Mouse (Mus musculus) gastrocnemius, adult 2 months (tissue): ENCODE data around the gene Gm11541. TPM values are rescaled to one million over a fixed set of nuclear protein-coding genes. Genes with fewer than 3 reads are reported as not detected.

Experiments
- DNase-seq: peaks from one replicate; pipeline ENCODE4 v3.0.0; 2022
- H3K27ac ChIP-seq: fragments of 200-600 bp; 2 replicates; pipeline ENCODE4 v1.8.1; 2022; ENCODE audit warnings: mild to moderate bottlenecking
- H3K4me3 ChIP-seq: fragments of 200-600 bp; 2 replicates; pipeline ENCODE4 v1.8.1; 2022; ENCODE audit warnings: mild to moderate bottlenecking, moderate library complexity
- CTCF ChIP-seq: fragments of 200-600 bp; IDR thresholded peaks from 2 replicates; pipeline ENCODE4 v1.8.1; 2022; ENCODE audit warnings: antibody characterized with exemption, mild to moderate bottlenecking, moderate library complexity
- intact Hi-C: fragments of 180-260 bp; cut with DNase I; formaldehyde crosslinking; loops from one replicate; pipeline ENCODE4 v1.15.1; 2025
- total RNA-seq, 2 experiments: library from RNA; stranded (reverse); gene quantifications; 2 replicates each; pipeline ENCODE4 v1.2.3; 2021

Gm11541 gene
- total RNA-seq, 2 experiments from 2014 or later, result not detected

GRCm38 (mm10) chr11:94646457-94646856 lies 57.8 kb downstream of the Gm11541 start:
- no peak for DNase-seq
- no peak overlapping the region for H3K4me3 ChIP-seq
- no peak overlapping the region for H3K27ac ChIP-seq
- intact Hi-C loops, result no loop called here
- TF ChIP-seq CTCF, result no peak

Other genes starting within 250 kb of the Gm11541 start
- 1 to 10 TPM; 1.2 to 3.0 TPM for gene Cacna1g, start 230.3 kb downstream of the Gm11541 start, total RNA-seq
- gene Spata20, start 218.3 kb downstream of the Gm11541 start, total RNA-seq, result not detected
- gene Epn3, start 204.5 kb downstream of the Gm11541 start, total RNA-seq, result under 1 TPM in 1 of 2 experiments, not detected in 1; 0.05 TPM
- gene Mycbpap, start 182.8 kb downstream of the Gm11541 start, total RNA-seq, result not detected
- 1 to 10 TPM; 2.9 to 4.1 TPM for gene Rsad1, start 155.2 kb downstream of the Gm11541 start, total RNA-seq
- 10 to 100 TPM in 1 of 2 experiments, 1 to 10 TPM in 1; 9.5 to 69.2 TPM for gene Chad, start 139.5 kb downstream of the Gm11541 start, total RNA-seq
- gene Acsf2, start 102.6 kb downstream of the Gm11541 start, total RNA-seq, result 1 to 10 TPM; 1.6 to 3.6 TPM
- 10 to 100 TPM; 35.8 to 37.5 TPM for gene Lrrc59, start 74.7 kb downstream of the Gm11541 start, total RNA-seq
- 10 to 100 TPM; 50.4 to 59.8 TPM for gene Mrpl27, start 50.7 kb downstream of the Gm11541 start, total RNA-seq
- not detected for gene Eme1, start 50.5 kb downstream of the Gm11541 start, total RNA-seq
- 1 to 10 TPM; 3.6 to 3.9 TPM for gene Xylt2, start 27.0 kb downstream of the Gm11541 start, total RNA-seq
- gene Cdc34b, start 37.3 kb upstream of the Gm11541 start, total RNA-seq, result 1 to 10 TPM in 1 of 2 experiments, under 1 TPM in 1; 0.82 to 1.3 TPM
- gene Tmem92, start 78.2 kb upstream of the Gm11541 start, total RNA-seq, result not detected
- gene Col1a1, start 231.7 kb upstream of the Gm11541 start, total RNA-seq, result 100 to 1,000 TPM; 154 to 483 TPM